In the genomic region with DNA sequence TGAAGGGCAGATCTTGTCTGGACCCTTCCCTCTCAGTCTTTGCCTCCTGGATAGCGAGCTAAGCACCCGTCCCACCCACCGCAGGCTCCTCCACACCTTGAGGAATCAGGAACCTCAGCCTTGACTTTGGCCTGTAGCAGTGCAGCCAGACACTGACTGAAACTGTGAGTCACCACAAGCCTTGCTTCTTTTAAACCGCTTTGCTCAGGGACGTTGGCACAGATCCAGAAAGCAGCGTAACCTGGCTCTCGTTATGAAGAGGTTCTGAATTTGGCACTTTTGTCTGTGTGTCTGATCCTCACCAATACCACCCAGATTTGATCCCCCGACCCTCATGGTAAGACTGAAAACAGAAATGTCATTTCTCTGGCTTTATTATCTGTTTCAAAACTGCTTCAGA, we compare ENCODE assay signal across 13 mouse cellular contexts.
A peak's percentile ranks its signal among the peaks of the same experiment; 100 is the strongest.
DNase-seq lines count a peak whose midpoint lies in the region; ATAC-seq and TF ChIP-seq lines count a peak whose summit lies in the region.
"Had no signal": no experiment of that assay in that cellular context is flagged by ENCODE, and none has a peak within 500 bp of the region (broad histone marks: within the 10 kb centered on the region; RNA-seq: fewer than 3 reads in every experiment).

No protein-coding gene starts in this region.

- no peaks in the 10 kb centered on the region for H3K4me1 ChIP-seq in cerebellum, adult 2 months (ENCODE audit: control insufficient read depth, insufficient read depth, low read length)
- H3K4me1 ChIP-seq: heart, embryonic 15.5 days; hindbrain, embryonic 15.5 days had no signal

- no peaks in the 10 kb centered on the region for H3K27me3 ChIP-seq in cerebellum, adult 2 months (ENCODE audit: control insufficient read depth, insufficient read depth, low read length)
- H3K27me3 ChIP-seq: heart, embryonic 15.5 days; hindbrain, embryonic 15.5 days had no signal

- peak; percentile 52 to 61 for DNase-seq in cerebellum, adult 2 months
- DNase-seq in cerebellum, adult 9-11 months = no peak
- DNase-seq in gastrocnemius, postnatal 10 days = peak; percentile 6
- DNase-seq in gastrocnemius, adult 18-20 months (ENCODE audit: low spot score) = no peak
- peak; percentile 27 for DNase-seq in right cerebral cortex, postnatal 14 days
- no peak for DNase-seq in right cerebral cortex, postnatal 4 days
- peak; percentile 42 to 73 for DNase-seq in cerebellum, postnatal 25 days
- DNase-seq: kidney, adult 9 months; thymus, adult 2 months had no signal

- 30% methylated on average over 8 of the region's 8 CpGs for WGBS in cerebellum, adult 2 months

- H3K4me3 ChIP-seq in cerebellum, adult 2 months (replicated peaks; ENCODE audit: insufficient read depth, low read depth, low read length) = no peak overlapping the region
- H3K4me3 ChIP-seq: heart, embryonic 15.5 days; hindbrain, embryonic 15.5 days had no signal

- H3K27ac ChIP-seq in cerebellum, adult 2 months (ENCODE audit: insufficient read depth, low read length) = no peak overlapping the region
- H3K27ac ChIP-seq: heart, embryonic 15.5 days; hindbrain, embryonic 15.5 days; liver, embryonic 14.5 days had no signal

- TF ChIP-seq CTCF in cerebellum, adult 2 months (IDR thresholded peaks at IDR 0.05; ENCODE audit: borderline replicate concordance, insufficient read depth, low read depth, low read length) = no peak

- TF ChIP-seq POLR2A in cerebellum, adult 2 months (IDR thresholded peaks at IDR 0.05; ENCODE audit: borderline replicate concordance, insufficient read depth, low read length) = no peak

- ATAC-seq in inflammation-experienced regulatory T-cells, adult 6 months = no peak

Comparison
In these comparisons a context has a peak if more than half of its experiments do, and no peak if none do; other contexts are left out.
1. DNase-seq: peak in cerebellum, adult 2 months (2 of 2), gastrocnemius, postnatal 10 days (single experiment), right cerebral cortex, postnatal 14 days (single experiment) and cerebellum, postnatal 25 days (2 of 2); none in cerebellum, adult 9-11 months (single experiment), gastrocnemius, adult 18-20 months (single experiment) and right cerebral cortex, postnatal 4 days (single experiment).